Mouse (Mus musculus) stomach, postnatal 0 days (tissue): Measurements from ENCODE around the gene Ndufb4. TPM values are rescaled to one million over a fixed set of nuclear protein-coding genes. Genes with fewer than 3 reads are reported as not detected.

Experiments used
- ATAC-seq: fragments of 200-750 bp; cut with Nextera tagmentation; 2 replicates; pipeline ENCODE4 v1.8.0; 2017; ENCODE audit not compliant: low FRiP score, low TSS enrichment
- DNase-seq: peaks from one replicate; pipeline ENCODE4 v3.0.0-alpha.2; 2016; ENCODE audit warnings: low spot score
- H3K27ac ChIP-seq: fragments of 300-500 bp; sonication (generic); replicated peaks from 2 replicates; pipeline ENCODE4 v1.5.1; 2014; ENCODE audit warnings: mild to moderate bottlenecking, control low read depth
- H3K27me3 ChIP-seq: fragments of 300-500 bp; sonication (generic); 2 replicates; pipeline ENCODE4 v1.6.1; 2014; ENCODE audit warnings: low read length; ENCODE audit not compliant: control insufficient read depth, insufficient read depth
- H3K36me3 ChIP-seq: fragments of 300-500 bp; sonication (generic); 2 replicates; pipeline ENCODE4 v1.6.1; 2014; ENCODE audit warnings: low read length, mixed read lengths; ENCODE audit not compliant: control insufficient read depth, insufficient read depth
- H3K4me1 ChIP-seq: fragments of 300-500 bp; sonication (generic); replicated peaks from 2 replicates; pipeline ENCODE4 v1.6.1; 2014; ENCODE audit warnings: antibody characterized with exemption; ENCODE audit not compliant: control insufficient read depth, insufficient read depth
- H3K4me2 ChIP-seq: fragments of 300-500 bp; sonication (generic); replicated peaks from 2 replicates; pipeline ENCODE4 v1.6.1; 2014; ENCODE audit warnings: low read depth, mild to moderate bottlenecking, control low read depth, moderate library complexity
- H3K4me3 ChIP-seq: fragments of 300-500 bp; sonication (generic); 2 replicates; pipeline ENCODE4 v1.5.1; 2014; ENCODE audit warnings: low read depth, low read length, control low read depth
- H3K9ac ChIP-seq: fragments of 300-500 bp; sonication (generic); 2 replicates; pipeline ENCODE4 v1.6.1; 2014; ENCODE audit warnings: mild to moderate bottlenecking, low read length, control low read depth, mixed read lengths
- H3K9me3 ChIP-seq: fragments of 300-500 bp; sonication (generic); 2 replicates; pipeline ENCODE4 v1.6.1; 2016; ENCODE audit warnings: low read length; ENCODE audit not compliant: control insufficient read depth
- CTCF ChIP-seq: IDR thresholded peaks from 2 replicates; pipeline ENCODE4 v1.5.1; 2016; ENCODE audit warnings: antibody characterized with exemption, low read depth, mild to moderate bottlenecking, moderate library complexity
- EP300 ChIP-seq: optimal IDR thresholded peaks from 2 replicates; pipeline ENCODE3; 2016; ENCODE audit warnings: antibody characterized with exemption
- WGBS: fragments of 180-500 bp; shearing (Covaris S2); extraction: QIAGEN DNeasy Blood & Tissue Kit; methylation state at CpG from one replicate; pipeline ENCODE4 v1.1.7; 2014; 5-methylcytosine and 5-hydroxymethylcytosine counted together
- polyA plus RNA-seq: library from polyadenylated mRNA; unstranded; fragments of >200 nt; fragmentation: Nextera tagmentation; extraction: Ambion mirVana; gene quantifications from 2 replicates; pipeline ENCODE4 v1.2.1, GENCODE M21; 2015

Ndufb4 gene
- polyA plus RNA-seq, 1 experiment from 2014 or later: 119 TPM

DNA sequence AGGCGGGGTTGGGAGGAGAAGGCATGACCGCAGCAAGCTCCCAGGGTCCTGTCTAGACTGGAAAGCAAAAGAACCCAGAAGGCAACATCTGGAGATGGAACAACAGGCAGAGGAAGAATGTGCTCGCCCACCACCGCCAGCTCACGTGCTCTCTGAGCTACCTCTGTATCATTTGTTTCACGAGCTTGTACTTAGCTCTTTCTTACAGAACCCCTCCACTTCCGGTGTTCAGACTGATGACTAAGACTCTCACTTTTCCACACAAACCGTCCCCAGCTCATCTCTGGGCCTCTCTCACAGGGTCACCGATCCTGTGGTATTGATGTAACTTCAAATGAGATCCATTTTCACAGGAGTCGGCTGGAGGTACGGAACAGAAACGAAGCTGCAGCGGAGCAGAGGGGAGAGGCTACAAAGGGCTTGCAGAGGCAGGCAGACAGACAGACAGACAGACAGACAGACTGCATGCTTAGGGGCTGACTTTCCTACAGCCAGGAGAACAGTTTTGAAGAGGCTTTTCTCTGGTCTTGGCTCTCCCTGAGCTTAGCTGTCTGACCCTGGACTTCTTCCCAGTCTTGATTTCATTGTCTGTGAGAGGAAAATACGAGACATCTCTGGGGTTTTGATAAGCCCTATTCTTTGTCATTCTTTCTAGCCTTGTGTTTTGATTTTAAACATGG is 33.2 kb upstream of the Ndufb4 start:
- no peaks in the 10 kb centered on the region for H3K9me3 ChIP-seq
- WGBS: 54% methylated on average over 14 of the region's 14 CpGs
- 0 out of 2 replicates have a peak, but pooled peaks cover 4% of the 10 kb centered on the region for H3K4me1 ChIP-seq
- H3K27ac ChIP-seq: no peak overlapping the region
- no peaks in the 10 kb centered on the region for H3K36me3 ChIP-seq
- H3K4me3 ChIP-seq: no peak overlapping the region
- TF ChIP-seq EP300: no peak
- TF ChIP-seq CTCF: no peak
- no peak for DNase-seq
- no peaks in the 10 kb centered on the region for H3K27me3 ChIP-seq
- H3K9ac ChIP-seq: no peak overlapping the region
- no peak for ATAC-seq
- H3K4me2 ChIP-seq: no peak overlapping the region

DNA sequence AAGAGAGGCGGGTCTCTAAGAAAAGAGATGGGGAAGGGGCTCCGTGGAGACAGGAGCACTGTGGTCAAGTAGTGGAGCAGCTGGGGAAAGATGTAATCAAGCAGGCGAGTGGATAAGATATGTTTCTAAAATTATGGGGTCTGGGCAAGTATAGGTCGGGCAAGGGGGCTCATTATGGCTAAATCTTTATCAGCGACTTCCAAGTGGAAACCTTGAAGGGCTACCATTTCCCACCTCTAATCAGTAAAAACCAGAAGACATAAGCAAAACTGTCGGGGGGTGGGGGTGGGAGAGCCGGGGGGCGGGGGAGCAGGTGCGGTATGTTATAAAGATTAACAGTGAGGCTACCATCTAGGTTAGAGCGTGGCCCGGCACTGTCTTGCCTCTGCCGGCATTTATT is 32.6 kb upstream of the Ndufb4 start:
- TF ChIP-seq EP300 (no peak), CTCF (no peak)
- H3K4me1 ChIP-seq: 0 out of 2 replicates have a peak, but pooled peaks cover 4% of the 10 kb centered on the region
- ATAC-seq (no peak), DNase-seq (no peak)
- H3K27me3 ChIP-seq: no peaks in the 10 kb centered on the region
- no peaks in the 10 kb centered on the region for H3K9me3 ChIP-seq
- H3K36me3 ChIP-seq: no peaks in the 10 kb centered on the region
- no peak overlapping the region for H3K4me2 ChIP-seq
- no peak overlapping the region for H3K9ac ChIP-seq
- H3K27ac ChIP-seq: no peak overlapping the region
- H3K4me3 ChIP-seq: no peak overlapping the region
- WGBS: 66% methylated on average over 12 of the region's 12 CpGs

DNA sequence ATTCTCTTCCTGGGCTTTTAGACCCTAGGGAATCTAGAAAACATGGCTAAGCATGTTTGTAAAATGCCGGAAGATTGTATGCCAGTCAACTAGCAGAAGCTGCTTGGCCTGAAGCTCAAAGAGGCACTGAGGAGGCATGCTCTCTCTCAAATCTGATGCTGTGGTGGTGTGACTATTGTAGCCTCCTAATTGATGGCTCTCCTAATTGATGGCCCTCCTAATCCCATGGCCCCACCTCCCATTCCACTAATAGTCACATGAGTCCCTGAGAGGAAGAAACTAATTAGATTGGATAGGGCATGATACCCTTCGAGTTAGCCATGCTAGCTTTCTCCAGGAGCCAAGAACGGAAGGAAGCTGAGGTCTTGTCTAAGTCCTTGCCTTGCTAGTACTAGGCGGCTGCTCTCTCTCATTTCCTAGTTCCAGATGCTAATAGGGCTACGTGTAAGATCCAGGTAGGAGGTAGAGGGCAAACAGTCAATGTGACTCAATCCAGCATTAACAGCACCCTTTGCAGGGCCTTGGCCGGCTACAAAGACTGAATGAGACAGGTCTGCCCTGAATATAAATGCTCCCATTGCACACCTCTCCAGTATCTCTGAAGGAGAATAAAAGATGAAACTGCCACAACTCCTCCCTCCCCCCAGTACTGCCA is 31.8 kb upstream of the Ndufb4 start:
- H3K36me3 ChIP-seq: no peaks in the 10 kb centered on the region
- ATAC-seq (no peak), DNase-seq (no peak)
- H3K27me3 ChIP-seq: no peaks in the 10 kb centered on the region
- no peaks in the 10 kb centered on the region for H3K9me3 ChIP-seq
- H3K4me1 ChIP-seq: 0 out of 2 replicates have a peak, but pooled peaks cover 4% of the 10 kb centered on the region
- no peak overlapping the region for H3K4me2 ChIP-seq
- TF ChIP-seq EP300: no peak
- no peak for TF ChIP-seq CTCF
- WGBS: 64% methylated on average over 6 of the region's 6 CpGs
- no peak overlapping the region for H3K9ac ChIP-seq
- H3K4me3 ChIP-seq: no peak overlapping the region
- H3K27ac ChIP-seq: no peak overlapping the region

DNA sequence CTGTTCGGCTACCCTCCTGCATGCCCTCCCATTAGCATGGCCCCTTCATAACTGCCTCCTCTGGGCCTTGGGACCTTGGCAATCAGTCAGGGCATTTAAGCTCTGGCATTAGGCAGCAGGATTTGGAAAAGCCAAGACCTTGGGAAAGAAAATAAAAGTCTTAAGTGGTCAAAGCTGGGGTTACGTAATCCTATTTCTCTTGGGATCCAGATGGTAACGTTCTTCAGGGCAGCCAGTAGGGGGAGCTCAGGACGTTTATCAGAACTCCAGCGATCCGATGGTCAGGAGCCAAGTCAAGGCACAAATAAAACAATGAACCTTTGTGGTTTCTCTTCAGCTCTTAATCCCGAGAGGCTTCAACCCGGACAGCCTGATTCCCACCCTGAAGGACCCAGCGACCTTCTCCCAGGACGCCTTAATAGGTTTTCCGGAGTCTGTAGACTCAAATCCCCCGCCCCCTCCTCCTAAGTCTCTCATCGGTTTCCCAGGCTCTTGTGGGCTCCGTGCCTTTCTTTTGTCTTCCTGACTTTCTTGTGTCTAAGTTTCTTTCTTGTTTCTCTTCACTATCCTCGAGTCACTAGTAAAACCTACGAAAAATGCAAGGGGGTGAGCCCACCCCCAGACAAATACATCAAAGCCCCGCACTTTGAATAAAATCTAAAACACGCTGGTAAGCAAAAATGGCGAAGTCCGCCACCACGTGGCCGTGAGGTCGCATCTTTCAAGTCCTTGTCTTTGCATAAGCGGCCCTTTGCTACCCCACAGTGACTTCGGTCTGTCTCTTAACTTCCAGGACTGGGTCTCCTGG is 30.6 kb upstream of the Ndufb4 start:
- no peaks in the 10 kb centered on the region for H3K36me3 ChIP-seq
- no peaks in the 10 kb centered on the region for H3K27me3 ChIP-seq
- TF ChIP-seq EP300: no peak
- TF ChIP-seq CTCF: peak; percentile 95
- peak overlapping the region; percentile 50 for H3K27ac ChIP-seq
- 0 out of 2 replicates have a peak, but pooled peaks cover 2% of the 10 kb centered on the region for H3K4me1 ChIP-seq
- DNase-seq (peak; percentile 91), ATAC-seq (peak; percentile 59; the same call in 1 of the 2 replicates)
- H3K4me3 ChIP-seq: peak overlapping the region; percentile 36
- WGBS: 1% methylated on average over 25 of the region's 25 CpGs
- no peaks in the 10 kb centered on the region for H3K9me3 ChIP-seq
- peak overlapping the region; percentile 56 for H3K4me2 ChIP-seq
- peak overlapping the region; percentile 57 for H3K9ac ChIP-seq

DNA sequence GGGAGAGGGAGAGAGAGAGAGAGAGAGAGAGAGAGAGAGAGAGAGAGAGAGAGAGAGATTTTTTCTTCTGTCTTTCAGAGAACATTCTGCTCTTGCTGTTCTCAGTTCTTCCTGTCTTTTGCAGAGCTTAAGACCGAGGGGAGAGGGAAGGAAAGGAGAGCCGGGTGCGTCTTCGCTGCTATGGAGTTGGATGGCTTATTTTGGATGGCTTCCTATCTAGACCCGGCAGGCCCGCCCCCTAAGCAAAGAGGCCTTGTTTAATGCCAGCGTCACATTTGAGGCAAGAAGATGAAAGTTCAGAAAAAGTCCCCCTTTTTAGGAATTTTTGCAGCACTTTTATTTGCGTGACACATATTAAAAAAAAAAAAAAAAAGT is 30.0 kb upstream of the Ndufb4 start:
- Histone ChIP-seq H3K27ac (no peak overlapping the region), H3K9me3 (no peaks in the 10 kb centered on the region), H3K4me2 (peak overlapping the region; percentile 56), H3K4me3 (peak overlapping the region; percentile 36), H3K36me3 (no peaks in the 10 kb centered on the region), H3K9ac (peak overlapping the region; percentile 35; the same call in 1 of the 2 replicates), H3K4me1 (0 out of 2 replicates have a peak, but pooled peaks cover 2% of the 10 kb centered on the region), H3K27me3 (no peaks in the 10 kb centered on the region)
- WGBS: 7% methylated on average over 8 of the region's 8 CpGs
- TF ChIP-seq CTCF (no peak), EP300 (no peak)
- DNase-seq (peak; percentile 16), ATAC-seq (no peak)
